Mouse (Mus musculus) mouse trophoblast stem cell (cell line): ENCODE results near the gene Flrt2.

Experiments
- in situ Hi-C, 2 experiments: fragments of 300-500 bp; cut with MseI, MboI; formaldehyde crosslinking; loops; 2 replicates in 1 of 2; 3 replicates in 1 of 2; pipeline ENCODE4 v1.15.1; 2025

The Flrt2 gene

GRCm38 (mm10) chr12:95734075-95734474, 42.0 kb downstream of the Flrt2 start:
- in situ Hi-C loops = no loop called here

- in situ Hi-C loops = no loop called here
These were observed 45.5 kb downstream of the Flrt2 start for GRCm38 (mm10) chr12:95737571-95737970.

- in situ Hi-C loops = no loop called here
These were observed 46.0 kb downstream of the Flrt2 start for GRCm38 (mm10) chr12:95738031-95738430.

- in situ Hi-C loops = no loop called here
These were observed 46.6 kb downstream of the Flrt2 start for GRCm38 (mm10) chr12:95738491-95739135.

- in situ Hi-C loops = no loop called here
These were observed 47.7 kb downstream of the Flrt2 start for GRCm38 (mm10) chr12:95739739-95740138.

GRCm38 (mm10) chr12:95741296-95741695, 49.3 kb downstream of the Flrt2 start:
- in situ Hi-C loops = no loop called here

GRCm38 (mm10) chr12:95744307-95744706, 52.3 kb downstream of the Flrt2 start:
- in situ Hi-C loops = no loop called here

GRCm38 (mm10) chr12:95746856-95747579, 55.0 kb downstream of the Flrt2 start:
- in situ Hi-C loops = no loop called here

- in situ Hi-C loops = no loop called here
These were observed 56.7 kb downstream of the Flrt2 start for GRCm38 (mm10) chr12:95748760-95749159.

- in situ Hi-C loops = no loop called here
These were observed 57.2 kb downstream of the Flrt2 start for GRCm38 (mm10) chr12:95749248-95749647.

- in situ Hi-C loops = no loop called here
These were observed 67.3 kb downstream of the Flrt2 start for GRCm38 (mm10) chr12:95759212-95759746.

- in situ Hi-C loops = no loop called here
These were observed 73.2 kb downstream of the Flrt2 start for GRCm38 (mm10) chr12:95765255-95765654.

GRCm38 (mm10) chr12:95769041-95769440, 77.0 kb downstream of the Flrt2 start:
- in situ Hi-C loops = no loop called here

- in situ Hi-C loops = no loop called here
These were observed 78.2 kb downstream of the Flrt2 start for GRCm38 (mm10) chr12:95770251-95770650.

GRCm38 (mm10) chr12:95790146-95790545, 98.1 kb downstream of the Flrt2 start:
- in situ Hi-C loops = no loop called here

- in situ Hi-C loops = no loop called here
These were observed 124.6 kb downstream of the Flrt2 start for GRCm38 (mm10) chr12:95816660-95817059.
